Mouse (Mus musculus): ENCODE measurements around the gene Pax1. TPM values are rescaled to one million over a fixed set of nuclear protein-coding genes. Genes with fewer than 3 reads are reported as not detected.

Pax1 gene
- polyA plus RNA-seq, 1 experiment from 2014 or later: not detected

DNA sequence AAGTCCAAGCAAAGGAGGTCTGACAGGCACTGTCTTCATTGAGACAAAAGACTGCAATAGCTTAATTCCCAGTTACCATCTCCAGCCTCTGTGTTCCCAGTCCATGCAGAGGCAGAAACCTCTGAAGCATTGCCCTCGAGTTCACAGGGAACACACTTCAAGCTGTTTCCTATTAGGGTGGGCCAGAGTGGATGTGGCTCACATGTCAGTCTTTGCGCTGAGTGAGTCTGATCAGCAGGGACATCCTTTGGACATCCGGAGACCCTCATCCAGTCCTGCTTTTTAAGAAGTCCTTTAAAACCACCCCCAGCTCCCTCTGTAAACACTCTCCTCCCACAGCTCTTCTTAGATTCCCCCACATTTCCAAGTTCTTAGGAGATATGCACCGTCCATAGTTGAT, 2.0 kb upstream of the Pax1 start:
- Histone ChIP-seq H3K27ac (ENCODE audit: low read length) (no peak overlapping the region), H3K27me3 (replicated peaks; ENCODE audit: insufficient read depth, low read length) (peaks cover 64% of the 10 kb centered on the region), H3K9ac (replicated peaks; ENCODE audit: low read depth) (no peak overlapping the region), H3K36me3 (ENCODE audit: insufficient read depth, low read length) (no peaks in the 10 kb centered on the region), H3K9me3 (ENCODE audit: low read length) (no peaks in the 10 kb centered on the region), H3K4me2 (replicated peaks; ENCODE audit: low read depth, low read length) (no peak overlapping the region), H3K4me3 (ENCODE audit: low read depth, low read length) (no peak overlapping the region), H3K4me1 (ENCODE audit: insufficient read depth, low read depth, low read length) (no peaks in the 10 kb centered on the region; the same call in 1 of the 2 replicates)
- ATAC-seq (no peak), DNase-seq (ENCODE audit: low spot score) (no peak)
- 2% methylated on average over 4 of the region's 4 CpGs for WGBS
- TF ChIP-seq EP300 (IDR thresholded peaks at IDR 0.05) (no peak), CTCF (IDR thresholded peaks at IDR 0.05) (no peak)

DNA sequence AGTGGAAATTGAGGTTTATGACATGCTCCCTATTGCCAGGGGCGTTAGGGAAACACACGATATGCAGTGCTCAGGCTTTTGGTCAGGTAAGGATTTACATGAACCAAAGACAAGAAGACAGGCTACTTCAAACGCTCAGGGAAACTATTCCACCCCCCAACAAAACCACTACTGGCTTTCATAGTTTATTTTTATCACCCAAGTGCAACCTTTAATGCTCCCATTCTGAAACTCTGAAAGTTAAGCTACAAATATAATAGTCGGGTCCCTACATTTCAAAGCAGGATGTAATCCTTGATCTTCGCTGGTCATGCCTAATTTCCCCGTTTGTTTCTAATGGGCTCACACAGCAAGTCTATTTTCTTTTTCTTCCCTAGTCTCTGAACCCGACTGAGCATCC, 1.3 kb upstream of the Pax1 start:
- H3K27ac ChIP-seq (ENCODE audit: low read length): no peak overlapping the region
- no peak overlapping the region for H3K9ac ChIP-seq (replicated peaks; ENCODE audit: low read depth)
- TF ChIP-seq EP300 (IDR thresholded peaks at IDR 0.05) (no peak), CTCF (IDR thresholded peaks at IDR 0.05) (no peak)
- DNase-seq (ENCODE audit: low spot score) (no peak), ATAC-seq (no peak)
- WGBS: 4% methylated on average over 7 of the region's 7 CpGs
- no peaks in the 10 kb centered on the region for H3K9me3 ChIP-seq (ENCODE audit: low read length)
- H3K4me3 ChIP-seq (ENCODE audit: low read depth, low read length): no peak overlapping the region
- no peak overlapping the region for H3K4me2 ChIP-seq (replicated peaks; ENCODE audit: low read depth, low read length)
- peaks cover 71% of the 10 kb centered on the region for H3K27me3 ChIP-seq (replicated peaks; ENCODE audit: insufficient read depth, low read length)
- no peaks in the 10 kb centered on the region; the same call in 1 of the 2 replicates for H3K4me1 ChIP-seq (ENCODE audit: insufficient read depth, low read depth, low read length)
- H3K36me3 ChIP-seq (ENCODE audit: insufficient read depth, low read length): no peaks in the 10 kb centered on the region

- Histone ChIP-seq H3K4me1 (ENCODE audit: insufficient read depth, low read depth, low read length) (no peaks in the 10 kb centered on the region; the same call in 1 of the 2 replicates), H3K9me3 (ENCODE audit: low read length) (no peaks in the 10 kb centered on the region), H3K4me3 (ENCODE audit: low read depth, low read length) (no peak overlapping the region), H3K27me3 (replicated peaks; ENCODE audit: insufficient read depth, low read length) (peaks cover 75% of the 10 kb centered on the region), H3K9ac (replicated peaks; ENCODE audit: low read depth) (no peak overlapping the region), H3K36me3 (ENCODE audit: insufficient read depth, low read length) (no peaks in the 10 kb centered on the region), H3K27ac (ENCODE audit: low read length) (no peak overlapping the region), H3K4me2 (replicated peaks; ENCODE audit: low read depth, low read length) (no peak overlapping the region)
- TF ChIP-seq CTCF (IDR thresholded peaks at IDR 0.05): no peak
- no peak for TF ChIP-seq EP300 (IDR thresholded peaks at IDR 0.05)
- 5% methylated on average over 5 of the region's 5 CpGs for WGBS
- DNase-seq (ENCODE audit: low spot score) (no peak), ATAC-seq (no peak)
Measured at GRCm38 (mm10) chr2:147360856-147361255, 869 bp upstream of the Pax1 start.

GRCm38 (mm10) chr2:147362316-147362715, 591 bp downstream of the Pax1 start:
- no peak; the same call in 1 of the 2 replicates for ATAC-seq

DNA sequence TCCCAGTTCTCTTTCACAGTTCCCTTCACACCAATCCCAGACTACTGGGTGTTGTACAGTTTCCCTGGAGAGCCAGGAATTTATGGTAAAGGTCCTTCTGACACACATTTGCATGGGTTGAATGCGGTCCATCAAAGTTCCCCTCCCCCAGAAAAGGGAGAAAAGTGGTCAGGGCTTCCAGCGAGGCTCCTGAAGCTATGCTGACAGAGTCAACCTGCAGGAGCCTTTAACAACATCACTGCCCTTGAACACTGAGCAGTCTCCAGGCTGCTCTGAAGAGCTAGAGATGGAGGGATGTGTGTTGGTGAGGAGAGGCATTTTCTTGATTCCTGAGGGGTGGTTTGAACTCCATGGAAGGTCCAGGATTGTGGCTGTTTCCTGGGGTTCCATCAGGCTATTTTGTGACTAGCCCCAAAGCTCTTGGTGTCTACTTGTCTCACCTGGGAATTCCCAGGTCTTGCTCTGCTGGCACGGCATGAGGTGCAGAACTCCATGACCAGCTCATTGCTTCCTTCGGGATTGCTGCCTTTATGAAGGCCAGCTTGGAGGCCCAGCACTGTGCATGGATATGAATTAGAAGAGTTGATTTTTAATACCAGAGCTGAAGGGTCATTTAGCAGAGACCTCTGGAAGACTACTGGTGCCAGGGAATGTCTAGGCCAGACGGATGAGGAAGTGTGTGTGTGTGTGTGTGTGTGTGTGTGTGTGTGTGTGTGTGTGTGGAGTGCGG, 1.8 kb downstream of the Pax1 start:
- WGBS: 10% methylated on average over 6 of the region's 6 CpGs
- H3K9me3 ChIP-seq (ENCODE audit: low read length): no peaks in the 10 kb centered on the region
- ATAC-seq (no peak), DNase-seq (ENCODE audit: low spot score) (no peak)
- H3K36me3 ChIP-seq (ENCODE audit: insufficient read depth, low read length): no peaks in the 10 kb centered on the region
- no peak overlapping the region for H3K4me2 ChIP-seq (replicated peaks; ENCODE audit: low read depth, low read length)
- H3K9ac ChIP-seq (replicated peaks; ENCODE audit: low read depth): no peak overlapping the region
- no peak overlapping the region for H3K27ac ChIP-seq (ENCODE audit: low read length)
- no peaks in the 10 kb centered on the region; the same call in 1 of the 2 replicates for H3K4me1 ChIP-seq (ENCODE audit: insufficient read depth, low read depth, low read length)
- TF ChIP-seq CTCF (IDR thresholded peaks at IDR 0.05): no peak
- H3K4me3 ChIP-seq (ENCODE audit: low read depth, low read length): no peak overlapping the region
- H3K27me3 ChIP-seq (replicated peaks; ENCODE audit: insufficient read depth, low read length): peaks cover 95% of the 10 kb centered on the region

More at GRCm38 (mm10) chr2:147362316-147362715, 591 bp downstream of the Pax1 start:
- Histone ChIP-seq H3K4me1 (ENCODE audit: insufficient read depth, low read depth, low read length) (no peaks in the 10 kb centered on the region; the same call in 1 of the 2 replicates), H3K36me3 (ENCODE audit: insufficient read depth, low read length) (no peaks in the 10 kb centered on the region), H3K4me3 (ENCODE audit: low read depth, low read length) (no peak overlapping the region), H3K27me3 (replicated peaks; ENCODE audit: insufficient read depth, low read length) (peaks cover 90% of the 10 kb centered on the region), H3K9me3 (ENCODE audit: low read length) (no peaks in the 10 kb centered on the region), H3K9ac (replicated peaks; ENCODE audit: low read depth) (no peak overlapping the region), H3K27ac (ENCODE audit: low read length) (no peak overlapping the region), H3K4me2 (replicated peaks; ENCODE audit: low read depth, low read length) (no peak overlapping the region; the same call in 1 of the 2 replicates)
- TF ChIP-seq EP300 (IDR thresholded peaks at IDR 0.05) (no peak), CTCF (IDR thresholded peaks at IDR 0.05) (peak; percentile 66)
- WGBS: under 1% methylated on average over 18 of the region's 18 CpGs
- peak; percentile 32 for DNase-seq (ENCODE audit: low spot score)

DNA sequence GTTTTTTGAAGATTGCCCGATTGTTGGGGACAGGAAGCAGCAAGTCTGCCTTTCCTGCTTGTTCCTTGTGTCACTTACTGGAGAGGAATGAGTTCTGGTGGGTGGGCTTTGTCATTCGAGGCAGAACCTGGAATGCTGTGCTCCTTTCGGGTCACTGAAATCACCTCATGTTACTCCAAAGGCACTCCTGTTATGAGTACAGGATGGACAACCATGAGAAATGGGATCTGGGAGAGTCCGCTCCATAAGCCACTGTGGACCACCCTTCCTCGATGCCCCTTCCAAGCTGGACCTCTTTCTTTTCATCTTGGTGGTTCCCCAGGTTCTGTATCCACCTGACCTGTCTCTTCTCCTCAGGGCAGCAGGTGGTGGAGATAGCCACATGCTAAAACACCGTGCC, 2.5 kb downstream of the Pax1 start:
- Histone ChIP-seq H3K27me3 (replicated peaks; ENCODE audit: insufficient read depth, low read length) (peaks cover 90% of the 10 kb centered on the region), H3K36me3 (ENCODE audit: insufficient read depth, low read length) (no peaks in the 10 kb centered on the region), H3K4me3 (ENCODE audit: low read depth, low read length) (no peak overlapping the region), H3K9me3 (ENCODE audit: low read length) (no peaks in the 10 kb centered on the region), H3K4me1 (ENCODE audit: insufficient read depth, low read depth, low read length) (no peaks in the 10 kb centered on the region; the same call in 1 of the 2 replicates), H3K4me2 (replicated peaks; ENCODE audit: low read depth, low read length) (no peak overlapping the region), H3K27ac (ENCODE audit: low read length) (no peak overlapping the region), H3K9ac (replicated peaks; ENCODE audit: low read depth) (no peak overlapping the region)
- DNase-seq (ENCODE audit: low spot score): no peak
- no peak for ATAC-seq
- TF ChIP-seq CTCF (IDR thresholded peaks at IDR 0.05): no peak
- no peak for TF ChIP-seq EP300 (IDR thresholded peaks at IDR 0.05)
- 11% methylated on average over 6 of the region's 6 CpGs for WGBS

Data from lung, postnatal 0 days (tissue).